Mouse (Mus musculus): Measurements from ENCODE around the gene Hspbap1. TPM values are rescaled to one million over a fixed set of nuclear protein-coding genes. Genes with fewer than 3 reads are reported as not detected.

Hspbap1 gene
- polyA plus RNA-seq, 1 experiment from 2014 or later: 15.9 TPM

DNA sequence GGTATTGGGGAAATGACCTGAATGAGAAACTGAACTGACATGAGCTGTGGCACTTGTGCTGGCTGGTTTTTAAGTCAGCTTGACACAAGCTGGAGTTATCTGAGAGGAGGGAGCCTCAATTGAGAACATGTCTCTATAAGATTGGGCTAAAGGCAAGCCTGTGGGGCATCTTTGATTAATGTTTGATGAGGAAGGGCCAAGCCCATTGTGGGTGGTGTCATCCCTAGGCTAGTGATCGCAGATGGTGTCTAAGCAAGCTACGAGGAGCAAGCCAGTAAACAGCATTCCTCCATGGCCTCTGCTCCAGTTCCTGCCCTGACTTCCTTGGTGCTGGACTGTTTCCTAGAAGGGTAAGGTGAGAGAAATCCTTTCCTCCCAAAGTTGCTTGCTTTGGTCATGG is 38.7 kb downstream of the Hspbap1 start:
- Histone ChIP-seq H3K4me3 (ENCODE audit: low read length) (no peak overlapping the region), H3K27me3 (replicated peaks; ENCODE audit: control insufficient read depth, insufficient read depth, low read length) (no peaks in the 10 kb centered on the region), H3K9me3 (ENCODE audit: control insufficient read depth, low read length) (no peaks in the 10 kb centered on the region), H3K4me1 (ENCODE audit: control insufficient read depth, insufficient read depth, low read length) (0 out of 2 replicates have a peak, but pooled peaks cover 2% of the 10 kb centered on the region), H3K27ac (ENCODE audit: low read length) (no peak overlapping the region), H3K9ac (ENCODE audit: low read depth, low read length) (no peak overlapping the region), H3K4me2 (ENCODE audit: low read depth, low read length) (no peak overlapping the region), H3K36me3 (ENCODE audit: control insufficient read depth, insufficient read depth, low read length) (no peaks in the 10 kb centered on the region)
- no peak for ATAC-seq
- 96% methylated on average over 2 of the region's 2 CpGs for WGBS

DNA sequence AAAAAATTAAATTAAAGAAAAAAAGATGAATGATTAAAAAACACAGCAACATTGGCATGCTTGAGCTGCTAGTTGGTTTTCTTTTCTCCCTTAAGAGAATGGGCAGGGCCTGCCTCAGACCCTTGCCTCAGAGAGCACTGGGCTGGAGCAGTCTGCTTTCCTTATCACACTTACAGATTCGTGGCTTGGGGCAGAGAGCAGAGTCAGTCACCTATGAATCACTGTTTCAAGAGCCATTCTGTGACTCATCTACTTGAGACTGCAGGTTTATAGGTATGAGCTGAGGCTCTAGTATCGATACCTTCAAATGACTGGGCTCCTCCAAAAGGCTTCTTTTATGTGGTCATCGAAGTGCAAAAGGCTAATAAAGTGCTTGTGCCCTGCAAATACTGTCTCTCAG is 42.9 kb downstream of the Hspbap1 start:
- 50% methylated on average over 3 of the region's 3 CpGs for WGBS
- no peak overlapping the region for H3K4me3 ChIP-seq (ENCODE audit: low read length)
- ATAC-seq: peak; percentile 92

DNA sequence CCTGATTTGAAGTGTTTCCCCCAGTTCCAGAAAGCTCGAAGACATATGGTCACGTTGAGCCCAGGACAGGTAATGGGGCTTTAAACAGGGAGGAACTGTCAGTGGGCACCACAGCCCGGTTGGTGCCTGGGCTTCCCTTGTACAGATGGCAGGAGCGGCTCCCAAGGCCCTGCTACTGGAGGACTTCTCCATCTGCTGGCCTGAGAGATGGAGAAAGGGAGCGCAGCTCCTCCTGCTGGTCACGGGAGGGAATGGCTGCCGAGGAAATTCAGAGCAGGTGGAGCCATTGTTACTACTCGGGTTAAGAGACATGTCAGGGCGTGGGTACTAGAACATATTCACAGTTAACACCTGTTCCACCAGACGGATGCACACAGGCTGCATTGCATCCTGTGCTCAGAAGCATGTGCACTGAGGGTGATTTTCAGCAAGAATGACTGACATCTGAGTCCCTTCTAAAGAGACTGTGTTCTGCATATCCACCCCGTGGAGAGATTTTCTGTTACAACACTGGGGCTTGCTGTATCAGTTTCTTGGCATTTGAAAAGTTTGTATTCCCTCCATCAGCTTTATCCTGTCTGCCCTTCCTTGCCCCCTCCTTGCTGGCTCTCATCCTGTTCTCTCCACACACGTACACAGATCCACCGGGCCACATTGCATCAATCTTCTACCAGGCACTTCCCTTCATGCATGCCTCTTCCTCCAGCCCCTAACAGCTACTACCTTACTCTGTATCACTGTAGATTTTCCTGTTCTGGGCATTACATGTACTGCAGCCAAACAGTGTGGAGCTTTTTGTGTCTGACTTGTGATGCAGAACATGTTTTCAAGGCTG is 47.3 kb downstream of the Hspbap1 start:
- peak; percentile 57 for ATAC-seq
- 37% methylated on average over 13 of the region's 13 CpGs for WGBS

More for the DNA sequence above, 42.9 kb downstream of the Hspbap1 start:
- peak overlapping the region; percentile 41; the same call in 1 of the 2 replicates for H3K27ac ChIP-seq (ENCODE audit: low read length)
- H3K36me3 ChIP-seq (ENCODE audit: control insufficient read depth, insufficient read depth, low read length): no peaks in the 10 kb centered on the region
- no peaks in the 10 kb centered on the region for H3K27me3 ChIP-seq (replicated peaks; ENCODE audit: control insufficient read depth, insufficient read depth, low read length)
- no peak overlapping the region for H3K9ac ChIP-seq (ENCODE audit: low read depth, low read length)
- 0 out of 2 replicates have a peak, but pooled peaks cover 3% of the 10 kb centered on the region for H3K4me1 ChIP-seq (ENCODE audit: control insufficient read depth, insufficient read depth, low read length)
- H3K9me3 ChIP-seq (ENCODE audit: control insufficient read depth, low read length): no peaks in the 10 kb centered on the region
- peak overlapping the region; percentile 9; the same call in 1 of the 2 replicates for H3K4me2 ChIP-seq (ENCODE audit: low read depth, low read length)

DNA sequence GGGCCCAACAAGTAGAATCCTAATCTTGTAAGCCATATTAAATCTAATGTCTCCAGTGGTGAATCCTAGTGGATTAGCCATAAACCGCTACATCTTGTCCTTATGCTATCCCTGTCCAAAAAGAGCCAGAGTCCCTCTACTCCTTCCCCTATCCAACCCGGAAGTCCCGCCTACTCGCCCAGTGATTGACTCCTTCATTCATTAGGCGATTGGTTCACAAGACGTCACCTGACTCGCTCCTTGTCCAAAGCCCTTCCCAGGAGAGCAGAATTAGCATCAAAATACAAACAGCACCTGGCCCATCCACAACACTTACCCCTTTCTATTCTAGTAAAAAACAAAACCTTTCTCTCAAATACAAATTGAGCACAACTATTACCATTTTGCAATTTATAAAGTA is 59.8 kb downstream of the Hspbap1 start:
- H3K36me3 ChIP-seq (ENCODE audit: control insufficient read depth, insufficient read depth, low read length): peaks cover 3% of the 10 kb centered on the region; the same call in 1 of the 2 replicates
- H3K9me3 ChIP-seq (ENCODE audit: control insufficient read depth, low read length): no peaks in the 10 kb centered on the region
- 43% methylated on average over 7 of the region's 7 CpGs for WGBS
- no peak overlapping the region for H3K4me2 ChIP-seq (ENCODE audit: low read depth, low read length)
- H3K4me1 ChIP-seq (ENCODE audit: control insufficient read depth, insufficient read depth, low read length): no peaks in the 10 kb centered on the region
- H3K9ac ChIP-seq (ENCODE audit: low read depth, low read length): no peak overlapping the region
- no peak for ATAC-seq
- H3K27ac ChIP-seq (ENCODE audit: low read length): no peak overlapping the region
- H3K27me3 ChIP-seq (replicated peaks; ENCODE audit: control insufficient read depth, insufficient read depth, low read length): no peaks in the 10 kb centered on the region
- no peak overlapping the region for H3K4me3 ChIP-seq (ENCODE audit: low read length)

More for the DNA sequence above, 47.3 kb downstream of the Hspbap1 start:
- Histone ChIP-seq H3K9me3 (ENCODE audit: control insufficient read depth, low read length) (no peaks in the 10 kb centered on the region), H3K4me1 (ENCODE audit: control insufficient read depth, insufficient read depth, low read length) (0 out of 2 replicates have a peak, but pooled peaks cover 3% of the 10 kb centered on the region), H3K9ac (ENCODE audit: low read depth, low read length) (no peak overlapping the region), H3K4me3 (ENCODE audit: low read length) (no peak overlapping the region), H3K27ac (ENCODE audit: low read length) (no peak overlapping the region), H3K36me3 (ENCODE audit: control insufficient read depth, insufficient read depth, low read length) (no peaks in the 10 kb centered on the region), H3K4me2 (ENCODE audit: low read depth, low read length) (no peak overlapping the region), H3K27me3 (replicated peaks; ENCODE audit: control insufficient read depth, insufficient read depth, low read length) (no peaks in the 10 kb centered on the region)

DNA sequence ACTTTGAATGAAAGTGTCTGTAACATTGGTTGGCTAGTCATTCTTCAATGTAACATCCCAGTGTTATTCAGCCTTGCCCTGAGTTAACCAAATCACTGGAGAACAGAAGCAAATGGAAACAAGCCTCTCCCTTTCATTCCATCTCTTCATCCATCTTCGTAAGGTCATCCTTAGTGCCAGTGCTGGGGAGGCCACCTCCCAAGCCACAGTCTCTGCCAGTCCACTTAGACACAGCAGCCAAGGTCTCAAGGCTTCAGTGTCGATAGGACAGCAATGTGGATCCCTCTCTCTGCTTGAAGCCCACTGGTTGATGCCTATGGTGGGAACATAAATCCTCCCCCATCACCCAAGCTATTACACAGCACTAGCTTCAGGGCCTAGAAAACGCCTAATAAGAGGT is 62.8 kb downstream of the Hspbap1 start:
- Histone ChIP-seq H3K4me2 (ENCODE audit: low read depth, low read length) (no peak overlapping the region), H3K4me1 (ENCODE audit: control insufficient read depth, insufficient read depth, low read length) (no peaks in the 10 kb centered on the region), H3K9ac (ENCODE audit: low read depth, low read length) (no peak overlapping the region), H3K27me3 (replicated peaks; ENCODE audit: control insufficient read depth, insufficient read depth, low read length) (no peaks in the 10 kb centered on the region), H3K4me3 (ENCODE audit: low read length) (no peak overlapping the region), H3K27ac (ENCODE audit: low read length) (no peak overlapping the region), H3K9me3 (ENCODE audit: control insufficient read depth, low read length) (no peaks in the 10 kb centered on the region), H3K36me3 (ENCODE audit: control insufficient read depth, insufficient read depth, low read length) (no peaks in the 10 kb centered on the region)
- no peak for ATAC-seq
- WGBS: 82% methylated on average over 3 of the region's 3 CpGs

DNA sequence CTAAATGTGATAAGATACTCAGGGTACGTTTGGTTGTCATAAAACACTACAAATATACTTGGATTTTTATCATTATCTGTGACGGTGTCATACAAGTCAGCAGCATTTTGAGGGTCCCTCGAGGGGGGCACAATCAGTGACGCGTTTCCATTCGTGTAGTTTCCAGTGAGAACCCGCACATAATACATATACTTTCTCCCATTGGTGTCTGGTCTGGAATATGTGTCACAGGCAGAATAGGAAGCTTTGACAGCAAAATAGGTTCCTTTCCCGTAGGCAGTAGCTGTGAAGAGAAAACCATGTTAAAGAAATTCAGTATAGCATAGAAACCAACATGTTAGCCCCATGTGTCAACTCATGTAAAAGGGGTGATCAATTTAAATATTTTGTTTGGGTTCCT is 64.5 kb downstream of the Hspbap1 start:
- Histone ChIP-seq H3K36me3 (ENCODE audit: control insufficient read depth, insufficient read depth, low read length) (no peaks in the 10 kb centered on the region), H3K4me3 (ENCODE audit: low read length) (no peak overlapping the region), H3K4me2 (ENCODE audit: low read depth, low read length) (no peak overlapping the region), H3K27me3 (replicated peaks; ENCODE audit: control insufficient read depth, insufficient read depth, low read length) (no peaks in the 10 kb centered on the region), H3K27ac (ENCODE audit: low read length) (no peak overlapping the region), H3K9me3 (ENCODE audit: control insufficient read depth, low read length) (no peaks in the 10 kb centered on the region), H3K4me1 (ENCODE audit: control insufficient read depth, insufficient read depth, low read length) (no peaks in the 10 kb centered on the region), H3K9ac (ENCODE audit: low read depth, low read length) (no peak overlapping the region)
- 87% methylated on average over 8 of the region's 8 CpGs for WGBS
- ATAC-seq: no peak

DNA sequence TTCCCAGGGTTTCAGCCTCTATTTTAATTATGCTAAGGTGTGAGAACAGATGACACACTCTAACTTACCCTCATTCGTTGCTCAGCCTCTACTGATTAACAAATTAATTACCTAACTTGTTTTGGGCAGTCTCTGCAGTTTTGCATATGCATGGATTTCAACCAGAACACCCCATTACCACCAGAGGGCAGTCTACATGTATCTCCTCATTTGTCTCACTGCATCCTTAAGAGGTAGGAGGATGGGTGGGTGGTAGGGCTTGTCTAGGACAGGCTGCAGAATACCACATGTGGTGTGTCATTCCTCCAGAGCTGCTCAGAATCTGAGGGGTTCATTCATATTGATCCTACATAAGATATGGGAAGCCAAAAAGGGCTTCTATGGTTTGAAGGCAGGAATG is 69.5 kb downstream of the Hspbap1 start:
- Histone ChIP-seq H3K36me3 (ENCODE audit: control insufficient read depth, insufficient read depth, low read length) (no peaks in the 10 kb centered on the region), H3K27me3 (replicated peaks; ENCODE audit: control insufficient read depth, insufficient read depth, low read length) (no peaks in the 10 kb centered on the region), H3K4me3 (ENCODE audit: low read length) (no peak overlapping the region), H3K9me3 (ENCODE audit: control insufficient read depth, low read length) (no peaks in the 10 kb centered on the region), H3K4me2 (ENCODE audit: low read depth, low read length) (no peak overlapping the region), H3K27ac (ENCODE audit: low read length) (no peak overlapping the region), H3K4me1 (ENCODE audit: control insufficient read depth, insufficient read depth, low read length) (no peaks in the 10 kb centered on the region), H3K9ac (ENCODE audit: low read depth, low read length) (no peak overlapping the region)
- no peak for ATAC-seq
- 16% methylated on average over 1 of the region's 1 CpGs for WGBS

DNA sequence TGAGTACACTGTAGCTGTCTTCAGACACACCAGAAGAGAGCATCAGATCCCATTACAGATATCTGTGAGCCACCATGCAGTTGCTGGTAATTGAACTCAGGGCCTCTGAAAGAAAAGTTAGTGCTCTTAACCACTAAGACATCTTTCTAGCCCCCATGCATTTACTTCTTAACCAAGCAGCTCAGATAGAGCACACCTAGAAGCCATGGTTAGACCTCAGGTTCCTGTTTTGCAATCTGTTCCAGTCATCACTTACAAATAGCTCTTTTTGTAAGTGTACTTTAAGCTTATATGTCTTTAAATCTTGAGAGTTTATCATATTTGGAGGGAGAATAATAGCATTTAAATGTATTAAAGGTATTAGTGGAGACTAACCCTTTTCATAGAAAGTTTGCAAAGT is 77.0 kb downstream of the Hspbap1 start:
- no peak overlapping the region for H3K27ac ChIP-seq (ENCODE audit: low read length)
- no peak overlapping the region for H3K9ac ChIP-seq (ENCODE audit: low read depth, low read length)
- no peak for ATAC-seq
- H3K36me3 ChIP-seq (ENCODE audit: control insufficient read depth, insufficient read depth, low read length): no peaks in the 10 kb centered on the region
- no peak overlapping the region for H3K4me2 ChIP-seq (ENCODE audit: low read depth, low read length)
- H3K4me3 ChIP-seq (ENCODE audit: low read length): no peak overlapping the region
- H3K4me1 ChIP-seq (ENCODE audit: control insufficient read depth, insufficient read depth, low read length): no peaks in the 10 kb centered on the region
- no peaks in the 10 kb centered on the region for H3K27me3 ChIP-seq (replicated peaks; ENCODE audit: control insufficient read depth, insufficient read depth, low read length)
- H3K9me3 ChIP-seq (ENCODE audit: control insufficient read depth, low read length): no peaks in the 10 kb centered on the region

DNA sequence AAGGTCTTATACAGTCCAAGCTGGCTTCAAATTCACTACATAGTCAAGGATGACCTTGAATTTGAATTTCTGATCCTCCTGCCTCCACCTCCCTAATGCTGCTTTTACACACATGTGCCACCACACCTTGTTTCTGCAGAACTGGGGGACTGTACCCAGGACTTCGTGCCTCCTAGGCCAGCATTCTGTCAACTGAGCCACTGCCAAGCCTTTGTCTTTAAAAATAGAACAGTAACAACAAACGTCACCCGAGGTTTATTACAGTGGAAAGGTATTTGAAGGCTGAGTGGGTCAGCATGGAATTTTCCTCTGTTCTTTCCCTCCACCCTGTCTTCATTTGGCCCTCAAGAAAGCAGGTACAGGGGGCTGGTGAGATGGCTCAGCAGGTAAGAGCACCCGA is 85.7 kb downstream of the Hspbap1 start:
- no peak overlapping the region for H3K9ac ChIP-seq (ENCODE audit: low read depth, low read length)
- H3K27me3 ChIP-seq (replicated peaks; ENCODE audit: control insufficient read depth, insufficient read depth, low read length): no peaks in the 10 kb centered on the region
- H3K27ac ChIP-seq (ENCODE audit: low read length): no peak overlapping the region
- no peaks in the 10 kb centered on the region for H3K36me3 ChIP-seq (ENCODE audit: control insufficient read depth, insufficient read depth, low read length)
- H3K4me2 ChIP-seq (ENCODE audit: low read depth, low read length): no peak overlapping the region
- H3K4me1 ChIP-seq (ENCODE audit: control insufficient read depth, insufficient read depth, low read length): no peaks in the 10 kb centered on the region
- 79% methylated on average over 4 of the region's 4 CpGs for WGBS
- H3K4me3 ChIP-seq (ENCODE audit: low read length): no peak overlapping the region
- no peaks in the 10 kb centered on the region for H3K9me3 ChIP-seq (ENCODE audit: control insufficient read depth, low read length)
- no peak for ATAC-seq

Data from intestine, embryonic 16.5 days (tissue).